10 mouse cellular contexts compared by ENCODE assay signal in the genomic region with DNA sequence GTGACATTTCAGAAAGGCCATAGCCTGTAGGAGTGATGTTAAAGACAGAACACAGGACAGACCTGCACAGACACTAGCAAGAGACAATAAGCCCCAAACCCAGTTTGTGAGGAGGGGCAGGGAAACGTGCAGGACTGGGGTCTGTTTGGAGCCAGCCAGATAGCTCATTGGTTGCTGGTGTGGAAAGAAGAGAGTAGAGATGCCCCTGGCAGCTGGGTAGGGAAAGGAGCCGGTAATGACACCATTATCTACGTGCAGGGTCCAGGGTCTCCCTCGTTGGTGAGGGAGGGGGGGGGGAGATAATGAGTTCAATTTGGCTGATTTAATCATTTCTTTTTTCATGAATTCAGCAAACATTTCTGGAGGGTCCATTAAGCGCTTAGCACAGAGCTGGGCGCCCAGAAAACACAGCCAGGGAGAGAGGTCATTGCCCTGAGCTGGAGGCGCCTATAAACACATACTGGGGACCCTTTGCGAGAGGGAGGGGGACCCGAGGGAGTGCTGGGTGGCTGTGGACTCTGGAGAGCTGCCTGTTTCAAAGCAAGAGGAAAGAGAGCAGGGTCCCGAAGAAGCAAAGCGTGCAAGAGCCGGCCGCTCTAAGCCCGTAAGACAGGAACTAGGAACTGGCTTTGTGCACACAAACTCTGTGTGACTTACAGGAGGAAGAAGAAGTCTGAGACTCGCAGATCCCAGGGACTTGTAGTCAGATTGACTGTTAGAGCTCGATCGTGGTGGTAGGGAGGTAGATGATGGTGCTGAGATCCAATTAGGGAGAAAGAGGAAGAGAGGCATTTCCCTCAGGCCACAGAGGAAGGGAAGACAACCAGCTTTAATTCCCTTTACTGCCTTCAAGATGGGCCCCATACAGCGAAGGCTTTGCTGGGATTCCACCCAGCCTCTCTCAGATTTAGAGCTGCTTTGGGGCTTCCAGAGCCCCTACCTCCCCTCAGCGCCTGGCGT. TPM values are rescaled to one million over a fixed set of nuclear protein-coding genes. Genes with fewer than 3 reads are reported as not detected.
DNase-seq lines count a peak whose midpoint lies in the region; ATAC-seq and TF ChIP-seq lines count a peak whose summit lies in the region.
"Had no signal": no experiment of that assay in that cellular context is flagged by ENCODE, and none has a peak within 500 bp of the region (broad histone marks: within the 10 kb centered on the region; RNA-seq: fewer than 3 reads in every experiment).

No protein-coding gene starts in this region.

- no peaks in the 10 kb centered on the region for H3K27me3 ChIP-seq in kidney, embryonic 14.5 days (ENCODE audit: control insufficient read depth, insufficient read depth, low read length)
- H3K27me3 ChIP-seq in forebrain, embryonic 13.5 days, result peaks cover 20% of the 10 kb centered on the region
- H3K27me3 ChIP-seq in liver, embryonic 12.5 days (replicated peaks), result no peaks in the 10 kb centered on the region
- 0 out of 2 replicates have a peak, but pooled peaks cover 4% of the 10 kb centered on the region for H3K27me3 ChIP-seq in heart, embryonic 11.5 days (ENCODE audit: control insufficient read depth, insufficient read depth, low read length)
- H3K27me3 ChIP-seq: CH12.LX had no signal

- no peak for ATAC-seq in kidney, embryonic 14.5 days (ENCODE audit: low FRiP score, low TSS enrichment)
- 0 out of 2 replicates have a peak, but pooled peaks have one; percentile 22 for ATAC-seq in forebrain, embryonic 13.5 days
- ATAC-seq in liver, embryonic 12.5 days, result no peak
- no peak for ATAC-seq in heart, embryonic 11.5 days (replicated peaks; ENCODE audit: insufficient number of reproducible peaks, low FRiP score, low TSS enrichment)

- no peak overlapping the region for H3K9ac ChIP-seq in kidney, embryonic 14.5 days (ENCODE audit: low read depth, low read length)
- H3K9ac ChIP-seq in forebrain, embryonic 13.5 days, result peak overlapping the region; percentile 30
- no peak overlapping the region for H3K9ac ChIP-seq in liver, embryonic 12.5 days
- no peak overlapping the region for H3K9ac ChIP-seq in heart, embryonic 11.5 days (ENCODE audit: low read depth, low read length)

- H3K4me2 ChIP-seq in kidney, embryonic 14.5 days (replicated peaks; ENCODE audit: low read depth, low read length), result no peak overlapping the region
- peak overlapping the region; percentile 9 for H3K4me2 ChIP-seq in forebrain, embryonic 13.5 days
- H3K4me2 ChIP-seq in liver, embryonic 12.5 days, result no peak overlapping the region
- no peak overlapping the region for H3K4me2 ChIP-seq in heart, embryonic 11.5 days

- 15% methylated on average over 20 of the region's 20 CpGs for WGBS in kidney, embryonic 14.5 days
- 9% methylated on average over 20 of the region's 20 CpGs for WGBS in forebrain, embryonic 13.5 days
- 27% methylated on average over 20 of the region's 20 CpGs for WGBS in liver, embryonic 12.5 days (ENCODE audit: insufficient replicate concordance)
- WGBS in heart, embryonic 11.5 days (ENCODE audit: insufficient replicate concordance), result 40% methylated on average over 20 of the region's 20 CpGs

- H3K4me3 ChIP-seq in kidney, embryonic 14.5 days (ENCODE audit: low read length), result no peak overlapping the region
- no peak overlapping the region for H3K4me3 ChIP-seq in forebrain, embryonic 13.5 days
- H3K4me3 ChIP-seq in liver, embryonic 12.5 days, result no peak overlapping the region
- no peak overlapping the region for H3K4me3 ChIP-seq in heart, embryonic 11.5 days (ENCODE audit: low read depth, low read length)

- TF ChIP-seq CTCF in brain, embryonic 14.5 days (IDR thresholded peaks at IDR 0.05; ENCODE audit: borderline replicate concordance, extremely low read depth, insufficient read depth, insufficient read length), result no peak

- H3K36me3 ChIP-seq in kidney, embryonic 14.5 days (ENCODE audit: control insufficient read depth, insufficient read depth, low read length), result no peaks in the 10 kb centered on the region
- no peaks in the 10 kb centered on the region for H3K36me3 ChIP-seq in forebrain, embryonic 13.5 days (ENCODE audit: poor library complexity, severe bottlenecking)
- no peaks in the 10 kb centered on the region for H3K36me3 ChIP-seq in liver, embryonic 12.5 days
- H3K36me3 ChIP-seq in heart, embryonic 11.5 days (ENCODE audit: control insufficient read depth, insufficient read depth, low read length), result no peaks in the 10 kb centered on the region

- H3K9me3 ChIP-seq in kidney, embryonic 14.5 days (ENCODE audit: control insufficient read depth, low read length), result no peaks in the 10 kb centered on the region
- H3K9me3 ChIP-seq in forebrain, embryonic 13.5 days (replicated peaks), result no peaks in the 10 kb centered on the region
- H3K9me3 ChIP-seq in liver, embryonic 12.5 days (replicated peaks), result no peaks in the 10 kb centered on the region
- H3K9me3 ChIP-seq in heart, embryonic 11.5 days (replicated peaks; ENCODE audit: control insufficient read depth, low read length), result no peaks in the 10 kb centered on the region

- H3K4me1 ChIP-seq in kidney, embryonic 14.5 days (ENCODE audit: control insufficient read depth, insufficient read depth, low read length), result peaks cover 26% of the 10 kb centered on the region
- peaks cover 35% of the 10 kb centered on the region for H3K4me1 ChIP-seq in forebrain, embryonic 13.5 days
- H3K4me1 ChIP-seq in liver, embryonic 12.5 days, result peaks cover 59% of the 10 kb centered on the region
- H3K4me1 ChIP-seq in heart, embryonic 11.5 days (ENCODE audit: control insufficient read depth, insufficient read depth, low read length), result peaks cover 26% of the 10 kb centered on the region

- TF ChIP-seq POLR2A in brain, embryonic 14.5 days (IDR thresholded peaks at IDR 0.05; ENCODE audit: borderline replicate concordance, extremely low read depth, insufficient read depth, insufficient read length, poor library complexity, severe bottlenecking), result no peak

- H3K27ac ChIP-seq in kidney, embryonic 14.5 days (ENCODE audit: low read depth, low read length), result peak overlapping the region; percentile 42; the same call in 1 of the 2 replicates
- peak overlapping the region; percentile 54 for H3K27ac ChIP-seq in forebrain, embryonic 13.5 days
- peak overlapping the region; percentile 38 for H3K27ac ChIP-seq in liver, embryonic 12.5 days
- no peak overlapping the region for H3K27ac ChIP-seq in heart, embryonic 11.5 days (ENCODE audit: low read depth, low read length)

- no peak for DNase-seq in kidney, postnatal 25 days
- DNase-seq in brain, embryonic 14.5 days (ENCODE audit: low read depth), result peak; percentile 51
- DNase-seq in natural killer cell, adult 2 months (ENCODE audit: low spot score in 2 of 2), result no peak
- DNase-seq in cerebellum, postnatal 36 days, result no peak
- DNase-seq: kidney, postnatal 14 days had no signal

RNA-seq across cellular contexts. Expression of a gene that starts 56.2 kb away (rescaled TPM):
- polyA plus RNA-seq in kidney, embryonic 14.5 days (2014; fragmentation: Nextera tagmentation; extraction: Ambion mirVana), result 51.1 and 52.4 TPM in 2 replicates
- polyA plus RNA-seq in brain, embryonic 14.5 days (2012; rRNA removed), result 303 and 331 TPM in 2 replicates
- 69.3 and 118 TPM in 2 replicates for polyA plus RNA-seq in forebrain, embryonic 13.5 days (2015; fragmentation: Nextera tagmentation; extraction: Ambion mirVana)
- polyA plus RNA-seq in liver, embryonic 12.5 days (2016; fragmentation: Nextera tagmentation; extraction: Ambion mirVana), result 529 and 540 TPM in 2 replicates
- 54.8 and 67.1 TPM in 2 replicates for polyA plus RNA-seq in heart, embryonic 11.5 days (2014; fragmentation: Nextera tagmentation; extraction: Ambion mirVana)
